Mouse (Mus musculus): ENCODE measurements at regions not wholly inside any gene's neighbourhood (a gene's known extent, or its start where the extent isn't known, plus 50 kb on each side); places are given as distances from the start of the nearest gene placed in this dataset.

DNA sequence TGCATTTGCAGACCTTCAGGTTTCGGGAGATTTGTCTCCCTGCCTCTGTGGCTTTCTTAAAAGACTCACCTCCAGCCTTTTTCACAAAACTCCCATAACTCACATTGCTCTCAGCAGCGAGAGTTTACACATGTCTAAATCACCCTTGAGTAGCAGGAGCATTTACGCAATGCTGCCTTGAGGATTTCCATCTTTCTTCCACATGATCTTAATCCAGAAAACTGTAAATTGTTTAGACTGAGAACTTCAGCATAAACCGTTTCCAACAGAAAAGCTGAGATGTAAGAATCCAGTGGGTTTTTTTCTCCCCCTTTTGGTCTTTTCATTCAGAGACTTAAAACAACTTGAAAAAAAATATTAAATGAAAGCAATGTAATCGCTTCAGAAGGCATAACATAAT, 336.5 kb downstream of the Efnb2 start:
- TF ChIP-seq CEBPB (IDR thresholded peaks at IDR 0.05; ENCODE audit: low read depth) (no peak), CTCF (IDR thresholded peaks at IDR 0.05; ENCODE audit: control insufficient read depth, insufficient read depth, insufficient read length) (no peak), MAX (IDR thresholded peaks at IDR 0.05) (no peak), USF1 (IDR thresholded peaks at IDR 0.05; ENCODE audit: low read depth) (no peak)

All from C2C12 (cell line).